Mouse (Mus musculus) cerebellum, postnatal 4 days (tissue): ENCODE measurements around the gene Mydgf.
A peak's percentile ranks its signal among the peaks of the same experiment; 100 is the strongest.

Experiments used
- DNase-seq, 2 experiments: peaks; one replicate each; pipeline ENCODE4 v3.0.0; 2022; ENCODE audit warnings: low spot score in 2 of 2, mixed read lengths in 1 of 2

Mydgf gene

GRCm38 (mm10) chr17:56191266-56191665 lies 7.5 kb upstream of the Mydgf start:
- no peak for DNase-seq

GRCm38 (mm10) chr17:56185281-56186141 lies 1.8 kb upstream of the Mydgf start:
- peak in 1 of 2 experiments; percentile 42 for DNase-seq

GRCm38 (mm10) chr17:56182975-56183657 lies 604 bp downstream of the Mydgf start:
- DNase-seq: no peak

DNA sequence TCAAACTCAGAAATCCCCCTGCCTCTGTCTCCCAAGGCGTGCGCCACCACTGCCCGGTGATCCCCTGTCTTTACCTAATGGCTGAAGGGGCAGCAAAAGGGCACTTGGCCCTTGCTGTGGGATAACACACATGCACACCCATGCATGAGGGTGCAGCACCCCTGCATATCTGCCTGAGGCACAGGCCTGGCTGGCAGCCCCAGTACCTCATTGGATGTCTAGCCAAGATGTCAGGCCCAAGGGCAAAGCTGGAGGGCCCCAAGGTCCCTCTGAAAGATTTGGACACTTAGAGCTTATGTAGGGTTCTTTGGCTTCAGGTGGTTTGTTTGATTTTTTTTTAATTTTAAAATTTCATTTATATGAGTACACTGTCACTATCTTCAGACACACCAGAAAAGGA lies 8.3 kb downstream of the Mydgf start:
- no peak for DNase-seq

GRCm38 (mm10) chr17:56173401-56174046 lies 10.2 kb downstream of the Mydgf start:
- DNase-seq: no peak

DNA sequence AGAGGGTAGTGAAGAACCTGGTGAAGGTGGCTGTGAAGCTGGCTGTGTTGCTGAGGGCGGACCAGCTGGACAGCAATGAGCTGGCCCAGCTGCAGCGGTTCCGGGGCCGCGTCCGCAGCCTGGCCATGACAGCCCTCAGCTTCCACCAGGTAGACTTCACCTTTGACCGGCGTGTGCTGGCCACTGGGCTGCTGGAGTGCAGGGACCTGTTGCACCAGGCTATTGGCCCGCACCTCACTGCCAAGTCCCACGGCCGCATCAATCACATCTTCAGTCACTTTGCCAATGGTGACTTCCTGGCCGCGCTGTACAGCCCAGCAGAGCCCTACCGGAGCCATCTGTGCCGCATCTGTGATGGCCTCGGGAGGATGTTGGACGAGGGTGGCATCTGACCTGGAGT lies 11.8 kb downstream of the Mydgf start:
- DNase-seq: no peak

- DNase-seq: no peak
Observed at GRCm38 (mm10) chr17:56171456-56171855, 12.3 kb downstream of the Mydgf start.

- no peak for DNase-seq
Observed at GRCm38 (mm10) chr17:56170636-56171035, 13.1 kb downstream of the Mydgf start.

DNA sequence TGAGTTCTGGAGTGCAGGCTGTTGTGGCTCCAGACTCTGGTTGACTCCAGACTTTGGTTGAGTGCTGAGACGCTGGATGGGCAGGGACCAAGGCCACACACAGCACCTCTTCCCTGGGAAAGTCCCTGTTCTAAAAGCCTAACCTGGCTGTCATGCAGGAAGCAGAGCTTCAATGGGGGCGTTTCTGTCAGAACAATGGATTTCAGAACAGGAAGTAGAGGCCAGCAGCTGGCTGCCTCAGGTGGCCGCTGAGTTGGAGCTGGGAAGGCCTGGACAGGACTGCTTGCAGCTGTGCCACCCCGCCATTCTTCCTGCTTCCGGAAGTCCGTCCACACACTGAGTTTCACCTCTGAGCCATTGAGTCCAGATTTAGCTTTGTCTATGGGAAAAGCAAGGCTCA lies 13.9 kb downstream of the Mydgf start:
- no peak for DNase-seq

DNA sequence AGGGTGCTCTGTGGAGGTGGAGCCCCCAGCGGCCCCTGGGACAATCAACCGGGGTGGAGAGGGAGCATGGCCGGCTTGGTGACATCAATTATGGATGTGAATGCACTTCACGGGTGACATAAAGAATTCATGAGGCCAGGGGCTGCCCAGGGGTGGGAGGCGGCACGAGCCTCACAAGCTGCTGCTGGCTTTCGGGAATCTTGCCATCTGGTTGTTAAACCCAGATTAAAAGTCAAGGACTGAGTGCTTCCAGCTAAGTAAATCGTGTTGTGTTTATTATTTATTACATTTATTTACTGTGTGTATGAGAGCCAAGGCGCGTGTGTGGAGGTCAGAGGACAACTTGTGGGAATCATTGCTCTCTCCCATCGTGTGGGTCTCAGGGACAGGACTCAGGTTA lies 18.0 kb downstream of the Mydgf start:
- DNase-seq: no peak

GRCm38 (mm10) chr17:56164510-56164909 lies 19.2 kb downstream of the Mydgf start:
- no peak for DNase-seq

DNA sequence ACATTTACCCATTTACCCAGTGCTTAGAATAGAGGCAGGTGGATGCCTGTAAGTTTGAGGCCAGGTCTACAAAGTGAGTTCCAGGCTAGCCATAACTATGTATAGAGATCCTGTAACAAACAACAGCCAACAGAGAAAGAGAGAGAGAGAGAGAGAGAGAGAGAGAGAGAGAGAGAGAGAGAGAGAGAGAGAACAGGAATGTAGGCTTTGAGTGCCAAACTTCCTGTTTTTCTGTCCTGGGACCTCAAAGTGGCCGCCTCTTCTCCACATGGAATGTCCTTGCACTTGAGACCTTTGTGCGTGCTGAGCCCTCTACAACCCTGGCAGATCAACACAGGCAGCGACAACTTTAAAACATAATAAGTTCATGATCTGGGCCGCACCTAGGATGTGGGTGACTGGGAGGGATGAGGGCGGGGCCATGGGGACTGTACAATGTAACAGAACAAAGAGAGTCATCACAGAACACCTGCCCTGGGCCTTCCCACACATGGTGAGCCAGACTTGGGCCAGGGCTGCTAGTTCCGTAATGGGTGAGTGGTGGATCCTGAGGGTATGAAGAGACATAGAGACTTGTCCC lies 20.1 kb downstream of the Mydgf start:
- DNase-seq: no peak

DNA sequence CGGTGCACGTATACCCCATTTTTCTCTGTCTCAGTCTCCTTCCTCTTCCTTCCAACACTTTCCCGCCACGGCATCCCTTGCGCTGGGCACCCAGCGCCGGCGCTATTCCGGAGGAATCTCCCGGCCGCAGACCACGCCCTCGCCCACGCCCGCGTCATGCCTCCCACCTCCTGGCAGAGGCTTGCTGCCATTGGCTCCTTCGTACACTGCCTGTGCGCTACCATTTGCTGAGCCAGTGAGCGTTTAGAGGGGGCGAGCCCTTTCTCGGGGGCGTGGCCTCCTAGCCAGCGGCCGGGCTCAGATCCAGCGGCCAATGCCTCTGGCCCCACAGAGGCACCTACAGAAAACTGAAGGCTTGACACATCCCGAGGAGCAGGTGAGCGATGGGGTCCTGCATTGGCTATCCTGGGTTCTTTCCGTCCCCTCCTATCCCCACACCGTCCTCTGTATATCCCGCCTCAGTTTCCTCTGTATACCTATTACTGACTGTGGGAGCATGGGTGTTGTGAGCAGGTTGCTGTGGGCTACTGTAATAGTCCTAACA lies 21.4 kb downstream of the Mydgf start, which contains the start of gene Tnfaip8l1:
Gene Tnfaip8l1 (plus strand): TSS at position 247 of the 544 bp plus-strand sequence.
- DNase-seq: peak; percentile 86 to 89

GRCm38 (mm10) chr17:56159729-56160128 lies 24.0 kb downstream of the Mydgf start:
- peak in 1 of 2 experiments; percentile 71 for DNase-seq

- peak in 1 of 2 experiments; percentile 56 for DNase-seq
Observed at GRCm38 (mm10) chr17:56153643-56154042, 30.1 kb downstream of the Mydgf start.

DNA sequence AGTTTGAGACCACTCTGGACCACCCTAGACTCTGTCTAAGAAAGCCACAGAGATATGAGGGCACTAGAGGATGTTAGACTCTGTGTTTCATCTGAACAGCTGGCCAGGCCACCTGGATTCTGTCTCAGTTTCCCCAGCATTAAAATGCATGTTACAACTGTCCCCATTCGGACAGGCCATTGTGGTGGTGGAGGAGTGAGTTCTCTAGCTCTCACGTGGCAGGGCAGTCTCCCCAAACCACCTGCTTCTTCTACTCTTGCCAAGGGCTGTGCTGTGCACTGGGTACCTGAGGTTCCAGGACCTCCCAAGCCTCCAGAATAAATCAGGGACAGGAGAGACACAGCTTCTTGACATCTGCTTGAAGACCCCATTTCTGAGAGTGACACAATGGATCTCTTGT lies 33.8 kb downstream of the Mydgf start:
- DNase-seq: no peak

GRCm38 (mm10) chr17:56148790-56149618 lies 34.7 kb downstream of the Mydgf start:
- DNase-seq: no peak

- no peak for DNase-seq
Observed at GRCm38 (mm10) chr17:56148280-56148679, 35.4 kb downstream of the Mydgf start.

DNA sequence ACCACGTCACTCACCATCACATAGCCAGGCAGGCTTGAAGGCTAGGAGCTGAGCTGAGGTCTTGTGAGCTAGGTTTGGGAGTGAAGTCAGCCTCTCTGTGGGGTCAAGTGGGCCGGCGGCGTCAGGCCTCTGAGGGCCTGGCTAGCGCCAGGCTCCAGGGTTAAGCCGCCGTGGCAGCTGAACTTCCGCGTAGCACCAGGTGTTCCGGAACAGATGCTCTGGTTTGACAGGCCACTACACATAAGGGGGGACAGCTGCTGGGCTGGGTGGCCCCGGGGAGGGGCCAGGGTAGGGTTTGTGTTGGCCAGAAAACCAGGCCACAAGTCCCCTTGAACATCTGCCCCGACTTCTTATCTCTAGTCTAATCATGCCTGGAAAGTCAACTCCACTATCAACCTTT lies 36.3 kb downstream of the Mydgf start:
- no peak for DNase-seq

- no peak for DNase-seq
Observed at GRCm38 (mm10) chr17:56146131-56146530, 37.6 kb downstream of the Mydgf start.

GRCm38 (mm10) chr17:56144546-56144945 lies 39.2 kb downstream of the Mydgf start:
- DNase-seq: no peak
